Mouse (Mus musculus) hindbrain, embryonic 16.5 days (tissue): ENCODE results near the gene Prelp. TPM values are rescaled to one million over a fixed set of nuclear protein-coding genes. Genes with fewer than 3 reads are reported as not detected.

Experiments
- ATAC-seq: fragments of 200-750 bp; cut with Nextera tagmentation; 2 replicates; pipeline ENCODE4 v1.8.0; 2017; ENCODE audit warnings: moderate TSS enrichment, moderate library complexity
- H3K27ac ChIP-seq: fragments of 300-500 bp; sonication (generic); 2 replicates; pipeline ENCODE4 v1.5.1; 2014; ENCODE audit warnings: low read depth, mild to moderate bottlenecking, control low read depth, low read length, moderate library complexity
- H3K27me3 ChIP-seq: fragments of 300-500 bp; sonication (generic); replicated peaks from 2 replicates; pipeline ENCODE4 v1.6.1; 2014; ENCODE audit warnings: low read length; ENCODE audit not compliant: control insufficient read depth, insufficient read depth
- H3K36me3 ChIP-seq: fragments of 300-500 bp; sonication (generic); 2 replicates; pipeline ENCODE4 v1.6.1; 2014; ENCODE audit warnings: mild to moderate bottlenecking, low read length, moderate library complexity, mixed read lengths; ENCODE audit not compliant: control insufficient read depth, insufficient read depth
- H3K4me1 ChIP-seq: fragments of 300-500 bp; sonication (generic); 2 replicates; pipeline ENCODE4 v1.6.1; 2014; ENCODE audit warnings: low read depth, low read length; ENCODE audit not compliant: control insufficient read depth, insufficient read depth
- H3K4me2 ChIP-seq: fragments of 300-500 bp; sonication (generic); 2 replicates; pipeline ENCODE4 v1.6.1; 2014; ENCODE audit warnings: mild to moderate bottlenecking, low read length, control low read depth, moderate library complexity
- H3K4me3 ChIP-seq: fragments of 300-500 bp; sonication (generic); 2 replicates; pipeline ENCODE4 v1.5.1; 2014; ENCODE audit warnings: mild to moderate bottlenecking, low read length, control low read depth, moderate library complexity
- H3K9ac ChIP-seq: fragments of 300-500 bp; sonication (generic); 2 replicates; pipeline ENCODE4 v1.6.1; 2014; ENCODE audit warnings: low read depth, mild to moderate bottlenecking, control low read depth, low read length, moderate library complexity
- H3K9me3 ChIP-seq: fragments of 300-500 bp; sonication (generic); 2 replicates; pipeline ENCODE4 v1.6.1; 2014; ENCODE audit warnings: mild to moderate bottlenecking, low read length, moderate library complexity; ENCODE audit not compliant: control insufficient read depth
- WGBS: fragments of 180-500 bp; shearing (Covaris S2); extraction: QIAGEN DNeasy Blood & Tissue Kit; methylation state at CpG from one replicate; pipeline ENCODE4 v1.1.7; 2014; 5-methylcytosine and 5-hydroxymethylcytosine counted together
- polyA plus RNA-seq: library from polyadenylated mRNA; unstranded; fragments of >200 nt; fragmentation: Nextera tagmentation; extraction: Ambion mirVana; gene quantifications from 2 replicates; pipeline ENCODE4 v1.2.1, GENCODE M21; 2015

The Prelp gene
- polyA plus RNA-seq, 1 experiment from 2014 or later, result 12.0 TPM

- H3K36me3 ChIP-seq, result no peaks in the 10 kb centered on the region
- no peak overlapping the region for H3K9ac ChIP-seq
- no peak overlapping the region for H3K27ac ChIP-seq
- no peak overlapping the region for H3K4me3 ChIP-seq
- H3K9me3 ChIP-seq, result no peaks in the 10 kb centered on the region
- H3K4me2 ChIP-seq, result peak overlapping the region; percentile 16
- 15% methylated on average over 18 of the region's 18 CpGs for WGBS
- peak; percentile 87 for ATAC-seq
- no peaks in the 10 kb centered on the region; the same call in 1 of the 2 replicates for H3K4me1 ChIP-seq
- no peaks in the 10 kb centered on the region for H3K27me3 ChIP-seq
Measured at GRCm38 (mm10) chr1:133961281-133962134, 40.3 kb upstream of the Prelp start.

- Histone ChIP-seq H3K27me3 (no peaks in the 10 kb centered on the region), H3K9ac (no peak overlapping the region), H3K27ac (no peak overlapping the region), H3K4me2 (no peak overlapping the region), H3K4me1 (no peaks in the 10 kb centered on the region; the same call in 1 of the 2 replicates), H3K4me3 (no peak overlapping the region), H3K36me3 (no peaks in the 10 kb centered on the region), H3K9me3 (no peaks in the 10 kb centered on the region)
- no peak for ATAC-seq
- 87% methylated on average over 5 of the region's 5 CpGs for WGBS
Measured at GRCm38 (mm10) chr1:133959521-133959920, 38.3 kb upstream of the Prelp start.

DNA sequence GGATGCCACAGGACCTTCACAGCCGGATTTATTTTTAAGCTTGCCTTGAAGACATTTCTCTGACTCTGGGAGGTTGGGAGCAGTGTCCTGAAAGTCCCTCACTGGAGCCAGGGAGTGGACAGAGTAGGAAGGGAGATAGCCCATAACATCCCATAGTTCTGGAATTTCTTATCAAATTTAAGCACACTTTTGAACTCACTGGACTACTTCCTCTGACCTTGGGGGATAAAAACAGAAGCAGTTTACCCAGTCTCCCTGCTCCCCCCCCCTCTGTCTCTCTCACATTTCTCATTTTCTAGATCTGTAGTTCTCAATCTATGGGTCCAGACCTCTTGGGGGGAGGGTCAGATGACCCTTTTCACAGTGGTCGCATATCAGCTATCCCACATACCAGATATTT lies 32.8 kb upstream of the Prelp start:
- H3K9ac ChIP-seq, result no peak overlapping the region
- 68% methylated on average over 2 of the region's 2 CpGs for whole genome bisulfite sequencing
- no peaks in the 10 kb centered on the region for H3K9me3 ChIP-seq
- peaks cover 4% of the 10 kb centered on the region; the same call in 1 of the 2 replicates for H3K4me1 ChIP-seq
- H3K36me3 ChIP-seq, result no peaks in the 10 kb centered on the region
- ATAC-seq, result no peak
- H3K27ac ChIP-seq, result no peak overlapping the region
- no peak overlapping the region for H3K4me2 ChIP-seq
- no peaks in the 10 kb centered on the region for H3K27me3 ChIP-seq
- no peak overlapping the region for H3K4me3 ChIP-seq

DNA sequence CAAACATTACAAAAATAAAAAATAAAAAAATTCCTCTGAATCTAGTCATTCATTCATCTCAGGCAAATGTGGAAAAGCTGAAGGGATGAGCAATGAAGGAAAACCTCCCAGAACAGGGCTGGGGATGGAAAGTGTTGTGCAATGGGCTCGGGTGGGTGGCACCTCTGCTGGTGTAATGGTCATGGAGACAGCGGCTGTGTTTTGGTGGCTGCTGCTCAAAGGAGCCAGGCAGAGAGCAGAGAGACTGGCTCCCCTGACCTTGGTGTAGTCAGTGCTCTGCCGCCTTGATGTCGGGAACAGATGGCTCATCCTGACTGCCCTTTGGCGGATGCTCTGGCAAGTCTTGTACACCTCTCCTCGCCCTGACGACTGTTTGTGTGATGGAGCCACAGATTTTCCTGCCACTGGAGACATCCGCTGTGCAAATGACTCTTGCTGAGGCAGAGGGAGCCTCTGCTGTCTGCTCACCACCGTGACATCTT lies 32.1 kb upstream of the Prelp start:
- Histone ChIP-seq H3K27ac (peak overlapping the region; percentile 59; the same call in 1 of the 2 replicates), H3K4me1 (peaks cover 4% of the 10 kb centered on the region; the same call in 1 of the 2 replicates), H3K4me2 (no peak overlapping the region), H3K9ac (peak overlapping the region; percentile 31; the same call in 1 of the 2 replicates), H3K4me3 (no peak overlapping the region), H3K9me3 (no peaks in the 10 kb centered on the region), H3K36me3 (no peaks in the 10 kb centered on the region), H3K27me3 (no peaks in the 10 kb centered on the region)
- ATAC-seq, result peak; percentile 50; the same call in 1 of the 2 replicates
- WGBS, result 34% methylated on average over 9 of the region's 9 CpGs

GRCm38 (mm10) chr1:133951598-133951997 lies 30.4 kb upstream of the Prelp start:
- no peak overlapping the region for H3K4me3 ChIP-seq
- H3K4me1 ChIP-seq, result peaks cover 4% of the 10 kb centered on the region; the same call in 1 of the 2 replicates
- ATAC-seq, result no peak
- no peak overlapping the region for H3K9ac ChIP-seq
- WGBS, result 76% methylated on average over 6 of the region's 6 CpGs
- no peaks in the 10 kb centered on the region for H3K27me3 ChIP-seq
- no peak overlapping the region for H3K4me2 ChIP-seq
- no peak overlapping the region for H3K27ac ChIP-seq
- no peaks in the 10 kb centered on the region for H3K36me3 ChIP-seq
- H3K9me3 ChIP-seq, result no peaks in the 10 kb centered on the region

- no peak overlapping the region for H3K4me3 ChIP-seq
- no peak for ATAC-seq
- H3K9ac ChIP-seq, result no peak overlapping the region
- no peak overlapping the region for H3K4me2 ChIP-seq
- H3K27ac ChIP-seq, result no peak overlapping the region
- H3K9me3 ChIP-seq, result no peaks in the 10 kb centered on the region
- WGBS, result 66% methylated on average over 7 of the region's 7 CpGs
- H3K4me1 ChIP-seq, result peaks cover 4% of the 10 kb centered on the region; the same call in 1 of the 2 replicates
- no peaks in the 10 kb centered on the region for H3K36me3 ChIP-seq
- no peaks in the 10 kb centered on the region for H3K27me3 ChIP-seq
Measured at GRCm38 (mm10) chr1:133950061-133950782, 29.0 kb upstream of the Prelp start.

- H3K9me3 ChIP-seq, result peaks cover 4% of the 10 kb centered on the region; the same call in 1 of the 2 replicates
- H3K4me2 ChIP-seq, result no peak overlapping the region
- no peak overlapping the region for H3K4me3 ChIP-seq
- H3K27me3 ChIP-seq, result no peaks in the 10 kb centered on the region
- H3K9ac ChIP-seq, result no peak overlapping the region
- H3K36me3 ChIP-seq, result no peaks in the 10 kb centered on the region
- no peak overlapping the region for H3K27ac ChIP-seq
- WGBS, result 88% methylated on average over 3 of the region's 3 CpGs
- ATAC-seq, result no peak
- no peaks in the 10 kb centered on the region for H3K4me1 ChIP-seq
Measured at GRCm38 (mm10) chr1:133945106-133945505, 23.9 kb upstream of the Prelp start.

- Histone ChIP-seq H3K9me3 (peaks cover 4% of the 10 kb centered on the region; the same call in 1 of the 2 replicates), H3K9ac (no peak overlapping the region), H3K4me2 (no peak overlapping the region), H3K36me3 (no peaks in the 10 kb centered on the region), H3K27ac (no peak overlapping the region), H3K4me3 (no peak overlapping the region), H3K27me3 (no peaks in the 10 kb centered on the region), H3K4me1 (no peaks in the 10 kb centered on the region)
- 73% methylated on average over 3 of the region's 3 CpGs for WGBS
- ATAC-seq, result no peak
Measured at GRCm38 (mm10) chr1:133941904-133942303, 20.7 kb upstream of the Prelp start.
